Mouse (Mus musculus): Measurements from ENCODE around the gene Ftl1.
A peak's percentile ranks its signal among the peaks of the same experiment; 100 is the strongest.
"Not testable (repeated sequence)": the region's sequence is repeated elsewhere in the genome, so short reads cannot be mapped to it uniquely, and the experiment has no call there.

Gene Ftl1

DNA sequence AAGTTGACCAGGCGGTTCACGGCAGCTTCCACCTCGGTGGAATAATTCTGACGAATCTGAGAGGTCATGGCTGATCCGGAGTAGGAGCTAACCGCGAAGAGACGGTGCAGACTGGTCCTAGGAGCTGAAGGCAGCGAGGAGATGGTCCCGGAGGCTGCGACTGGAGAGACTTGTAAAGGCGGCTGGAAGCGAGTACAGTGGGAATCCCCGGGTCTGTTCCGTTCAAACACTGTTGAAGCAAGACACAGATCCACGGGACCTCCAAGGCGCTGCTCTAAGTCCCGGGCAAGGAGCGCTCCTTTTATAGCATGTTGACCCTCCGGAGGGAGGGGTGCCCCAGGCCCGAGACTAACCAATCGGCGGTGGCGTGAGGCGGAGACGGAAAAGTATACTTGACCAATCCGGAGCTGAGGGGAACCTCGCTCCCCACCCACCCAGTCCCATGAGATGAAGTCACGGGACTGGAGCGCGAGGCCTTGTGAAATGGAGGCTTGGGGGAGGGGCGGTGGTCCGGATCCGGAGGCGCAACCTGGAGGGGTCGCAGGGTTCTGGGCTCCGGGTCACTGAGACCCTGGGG, at the start of gene Ftl1:
Gene Ftl1, minus strand, starts transcription at position 321 of the 577 bp plus-strand sequence.
- peak; percentile 99 for DNase-seq (ENCODE audit: low spot score)

DNA sequence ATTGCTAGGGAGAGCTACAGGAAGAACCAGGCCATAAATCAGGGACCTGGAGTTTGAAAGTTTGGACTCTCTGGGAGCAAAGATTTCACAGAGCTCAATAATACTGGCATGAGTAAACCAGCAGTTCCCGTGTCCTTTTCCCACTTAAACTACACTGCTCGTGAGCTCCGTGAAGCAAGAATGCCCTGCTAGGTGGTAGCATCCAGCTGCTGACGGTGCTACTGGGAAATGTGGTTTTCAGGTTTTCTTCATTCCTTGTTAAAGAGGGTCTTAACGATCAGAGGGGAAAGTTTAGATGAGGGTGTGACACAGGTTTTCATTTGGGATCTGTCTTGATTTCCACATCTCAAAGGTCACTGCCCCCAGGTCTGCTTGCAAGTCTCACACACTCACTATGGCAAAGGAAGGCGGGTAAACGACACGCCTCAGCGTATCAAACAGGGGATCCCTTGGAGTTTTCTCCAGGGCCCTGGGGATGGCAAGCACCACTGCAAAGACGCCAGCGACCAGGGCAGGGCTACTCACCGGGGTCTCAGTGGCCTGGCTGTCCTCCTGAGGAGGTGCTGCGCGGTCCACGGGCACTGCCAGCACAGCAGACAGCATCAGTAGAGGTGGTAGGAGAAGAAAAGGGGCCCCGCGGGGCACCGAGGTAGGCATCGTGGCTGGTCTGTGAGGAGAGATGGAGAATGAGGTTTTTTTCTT, 49.6 kb upstream of the Ftl1 start:
- no peak for DNase-seq (ENCODE audit: low spot score)

DNA sequence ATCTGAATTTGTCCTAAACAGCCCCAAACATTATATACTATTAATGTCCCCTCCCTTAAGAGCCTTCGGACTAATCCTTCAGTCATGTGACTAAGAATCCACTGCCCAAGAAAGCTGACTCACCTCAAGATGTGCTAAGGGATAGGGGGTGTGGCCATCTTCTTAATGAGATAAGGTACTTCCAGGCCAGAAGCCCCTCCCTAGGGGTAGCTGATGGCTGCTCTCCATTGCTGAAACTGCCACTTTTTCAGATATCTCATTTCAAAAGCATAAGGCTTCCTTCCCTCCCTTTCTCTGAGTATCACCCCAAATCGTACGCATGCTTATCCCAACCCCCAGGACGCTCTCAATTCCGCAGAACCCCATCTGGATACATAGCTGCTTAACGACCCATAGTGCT, 48.9 kb upstream of the Ftl1 start:
- DNase-seq (ENCODE audit: low spot score), result no peak

DNA sequence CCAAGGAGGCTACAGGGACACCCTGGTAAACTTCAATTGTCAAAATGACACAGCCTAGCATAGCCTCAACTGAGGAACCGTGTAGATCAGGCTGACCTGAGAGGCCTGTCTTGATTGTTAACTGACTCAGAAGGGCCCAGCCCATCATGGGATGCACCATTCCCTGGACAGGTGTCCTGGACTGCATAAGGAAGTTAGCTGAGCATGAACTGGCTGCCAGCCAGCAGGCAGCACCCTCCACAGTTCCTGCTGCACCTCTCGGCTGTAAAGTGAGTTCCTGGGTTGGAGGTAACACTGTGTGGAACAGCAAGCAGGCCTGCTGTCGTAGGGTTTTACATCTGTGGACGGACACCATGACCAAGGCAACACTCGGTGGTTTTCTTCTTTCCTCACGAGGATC, 47.9 kb upstream of the Ftl1 start:
- DNase-seq (ENCODE audit: low spot score), result no peak

DNA sequence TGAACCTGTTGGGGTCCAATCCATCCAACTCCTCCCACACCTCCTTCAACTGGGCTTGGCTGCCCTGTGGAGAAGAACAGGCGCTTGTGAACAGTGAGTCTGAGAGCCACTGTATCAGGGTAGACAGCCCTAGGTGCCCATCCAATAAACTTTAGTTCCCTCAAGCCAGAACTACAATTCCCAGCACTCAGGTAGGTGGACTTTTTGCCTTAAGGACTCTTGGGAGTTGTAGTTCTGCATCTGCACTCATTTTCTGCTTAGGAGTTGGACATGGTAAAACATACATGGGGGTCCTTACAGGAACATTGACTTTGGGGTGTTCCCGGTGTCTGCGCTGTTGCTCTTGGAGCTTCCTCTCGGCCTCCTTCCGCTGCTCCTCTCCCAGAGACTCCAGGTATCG, 38.7 kb upstream of the Ftl1 start:
- no peak for DNase-seq (ENCODE audit: low spot score)

DNA sequence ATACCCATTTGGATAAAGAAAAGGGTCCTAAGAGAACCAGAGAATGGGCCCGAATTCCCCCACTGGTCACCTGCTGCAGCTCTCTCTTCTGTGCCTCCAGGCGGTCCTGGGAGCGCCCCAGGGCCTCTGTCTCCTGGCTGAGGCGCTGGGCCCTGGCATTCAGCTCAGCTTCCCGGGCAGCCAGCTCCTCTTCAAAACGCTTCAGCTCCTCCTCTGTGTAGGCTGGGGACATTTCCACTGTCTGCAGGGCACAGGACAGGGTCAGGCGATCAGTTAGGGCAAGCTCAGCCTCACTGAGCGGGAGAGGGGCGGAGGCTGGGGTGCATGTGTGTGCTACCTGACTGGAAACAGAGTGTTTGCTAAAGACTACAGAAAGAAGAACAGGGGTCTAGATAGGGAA, 34.9 kb upstream of the Ftl1 start:
- no peak for DNase-seq (ENCODE audit: low spot score)

DNA sequence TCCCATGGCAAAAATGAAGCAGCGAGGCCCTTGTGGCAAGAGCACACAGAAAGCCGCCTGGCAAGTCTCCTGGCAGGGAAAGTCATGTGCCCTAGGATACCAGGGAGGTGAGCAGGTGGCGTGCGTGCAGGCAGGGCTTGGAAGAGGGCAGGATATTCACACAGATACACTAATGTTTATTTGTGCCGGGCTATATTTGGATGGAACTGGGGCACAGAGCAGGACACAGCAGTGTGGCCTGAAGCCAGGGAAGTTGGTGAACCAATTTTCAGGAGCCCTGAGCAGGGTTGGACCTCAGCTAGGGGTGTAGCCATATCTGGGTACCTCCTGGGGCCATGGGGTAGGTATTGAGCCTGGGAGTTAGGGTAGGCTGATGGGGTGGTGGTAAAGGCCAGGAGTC, 33.3 kb upstream of the Ftl1 start:
- no peak for DNase-seq (ENCODE audit: low spot score)

DNA sequence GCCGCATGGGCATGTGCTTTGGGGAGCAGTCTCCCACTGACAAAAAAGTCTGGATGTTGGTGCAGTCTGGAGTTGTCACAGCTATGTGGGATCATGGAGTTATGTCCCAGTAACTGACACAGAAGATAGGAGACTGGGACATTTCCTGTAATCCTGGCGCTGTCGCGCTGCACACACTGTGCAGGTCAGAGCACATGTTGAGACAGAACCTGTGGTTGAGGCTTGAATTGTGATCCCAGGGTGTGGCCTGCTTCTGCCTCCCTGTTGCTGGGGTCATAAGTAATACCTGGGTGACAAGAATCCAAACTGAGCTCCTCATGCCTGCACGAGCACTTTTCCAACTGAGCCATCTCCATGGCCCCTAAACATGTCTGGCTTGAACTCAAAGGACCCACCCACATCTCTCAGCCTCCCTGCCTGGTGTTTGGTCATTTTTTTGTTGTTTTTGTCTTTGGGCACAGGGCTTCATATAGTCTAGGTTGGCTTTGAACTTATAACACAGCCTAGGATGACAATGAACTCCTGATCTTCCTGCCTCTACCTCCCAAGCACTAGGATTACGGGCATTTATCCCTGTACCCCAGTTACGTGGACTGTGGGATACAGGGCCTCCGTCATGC, 32.7 kb upstream of the Ftl1 start:
- no peak for DNase-seq (ENCODE audit: low spot score)

DNA sequence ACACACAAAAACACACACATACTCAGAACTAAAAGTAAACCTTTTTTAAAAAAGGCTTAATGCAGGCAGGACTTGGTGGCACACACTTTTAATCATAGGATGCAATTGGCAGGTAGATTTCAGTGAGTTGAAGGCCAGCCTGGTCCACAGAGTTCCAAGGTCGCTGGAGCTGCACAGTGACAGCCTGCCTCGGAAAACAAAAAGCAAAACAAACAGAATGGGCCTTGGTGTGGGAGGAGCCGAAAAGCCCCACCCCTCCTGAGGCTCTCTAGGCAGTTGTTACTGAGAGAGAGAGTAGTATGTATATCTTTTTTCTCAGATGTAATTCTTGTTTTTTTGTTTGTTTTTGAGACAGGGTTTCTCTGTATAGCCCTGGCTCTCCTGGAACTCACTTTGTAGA, 31.6 kb upstream of the Ftl1 start:
- no peak for DNase-seq (ENCODE audit: low spot score)

DNA sequence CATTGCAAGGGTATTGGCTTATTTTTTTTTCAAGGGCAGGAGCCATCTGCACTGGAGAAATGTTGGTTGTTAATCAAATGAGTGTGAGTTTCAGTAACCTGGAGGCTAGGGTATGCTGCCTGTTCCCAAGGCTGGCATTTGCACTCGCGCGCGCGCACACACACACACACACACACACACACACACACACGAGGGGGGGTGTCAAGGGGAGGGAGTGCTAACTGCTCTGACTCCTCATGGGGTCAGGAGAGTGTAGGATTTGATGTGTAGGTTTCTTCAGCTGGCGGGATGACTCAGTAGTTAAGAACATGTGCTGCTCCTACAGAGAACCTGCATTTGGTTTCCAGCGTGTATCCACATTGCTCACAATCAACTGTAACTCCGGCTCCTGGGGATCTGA, 31.1 kb upstream of the Ftl1 start:
- DNase-seq (ENCODE audit: low spot score), result peak; percentile 44

DNA sequence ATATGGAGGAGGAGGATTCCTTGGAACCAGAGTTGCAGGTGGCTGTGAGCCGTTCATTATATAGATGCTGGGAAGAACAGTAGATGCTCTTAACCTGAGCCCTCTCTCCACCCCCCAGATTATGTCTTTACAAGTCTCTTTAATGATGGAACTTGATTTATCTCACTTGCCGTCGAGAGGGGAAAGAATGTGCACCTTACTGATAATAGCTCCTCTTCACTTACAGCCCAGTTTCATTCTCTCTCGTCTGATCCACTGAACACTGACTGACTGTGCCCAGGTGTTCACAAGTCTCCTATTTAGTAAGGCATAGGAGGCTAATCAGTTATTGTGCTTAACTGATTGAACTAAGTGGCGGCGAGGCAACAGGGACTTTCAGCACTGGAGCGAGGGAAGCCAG, 29.9 kb upstream of the Ftl1 start:
- DNase-seq (ENCODE audit: low spot score), result no peak

DNA sequence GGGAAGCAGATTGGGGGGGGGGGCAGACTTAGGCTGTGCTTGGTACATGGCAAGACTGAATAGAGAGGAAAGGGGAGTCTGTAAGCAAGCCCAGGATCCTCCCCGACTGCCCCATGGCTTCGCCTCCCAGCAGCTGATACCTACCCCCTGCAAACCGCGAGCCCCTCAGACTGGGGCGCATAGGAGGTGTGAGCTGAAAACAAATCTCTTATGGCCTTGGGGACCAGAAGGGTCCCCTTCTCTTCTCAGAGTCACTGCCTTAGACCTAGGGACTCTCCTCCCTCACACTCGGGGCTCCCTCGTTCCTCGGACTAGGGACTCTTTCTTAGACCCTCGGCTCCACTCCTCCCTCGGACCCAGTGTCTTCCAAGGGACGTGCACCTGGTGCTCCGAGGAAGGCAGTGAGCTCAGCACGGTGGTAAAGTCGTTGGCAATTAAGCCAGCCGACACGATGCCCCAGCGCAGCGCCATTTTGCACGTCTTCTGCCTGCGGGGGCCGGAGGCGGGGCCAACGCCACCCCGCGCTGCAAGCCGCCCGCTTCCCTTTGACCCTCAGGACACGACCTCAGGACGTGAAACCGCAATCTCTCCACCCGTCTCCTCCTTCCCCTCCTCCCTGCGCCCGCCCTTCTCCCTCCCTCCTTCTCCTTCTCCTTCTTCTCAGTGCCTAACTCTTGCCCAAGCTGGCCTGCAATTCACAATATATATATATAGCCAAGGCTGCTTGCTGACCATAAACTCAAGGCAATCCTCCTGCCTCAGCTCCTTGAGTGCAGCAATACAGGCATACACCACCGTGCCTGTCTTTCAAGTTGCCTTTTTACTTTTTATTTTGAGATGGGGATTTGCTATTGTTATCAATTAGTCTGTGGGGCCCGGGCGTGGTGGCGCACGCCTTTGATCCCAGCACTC, 28.9 kb upstream of the Ftl1 start, which contains the start of gene Dhdh:
Gene Dhdh, minus strand, starts transcription at position 513 of the 912 bp plus-strand sequence.
- peak; percentile 82 for DNase-seq (ENCODE audit: low spot score)

DNA sequence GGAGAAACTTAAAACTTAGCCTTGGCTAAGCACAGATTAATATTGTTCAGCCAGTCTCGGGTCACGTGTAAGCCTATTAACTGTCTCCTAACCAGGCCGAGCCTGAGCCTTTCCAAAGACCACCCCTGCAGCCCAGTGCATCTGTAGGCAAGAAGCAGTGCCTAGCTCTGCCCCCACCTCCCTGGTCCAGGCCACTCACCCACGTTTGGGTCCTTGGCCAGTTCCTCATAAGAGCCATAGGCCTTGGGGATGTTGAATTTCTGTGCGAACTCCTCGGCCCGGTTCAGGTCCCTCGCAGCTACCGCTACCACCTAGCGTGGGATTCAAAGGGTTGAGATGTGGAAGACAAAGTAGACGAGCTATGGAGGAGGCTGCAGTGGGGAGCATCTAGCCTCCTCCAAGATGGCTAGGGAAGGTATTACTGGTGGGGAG, 28.2 kb upstream of the Ftl1 start:
- peak; percentile 32 for DNase-seq (ENCODE audit: low spot score)

DNA sequence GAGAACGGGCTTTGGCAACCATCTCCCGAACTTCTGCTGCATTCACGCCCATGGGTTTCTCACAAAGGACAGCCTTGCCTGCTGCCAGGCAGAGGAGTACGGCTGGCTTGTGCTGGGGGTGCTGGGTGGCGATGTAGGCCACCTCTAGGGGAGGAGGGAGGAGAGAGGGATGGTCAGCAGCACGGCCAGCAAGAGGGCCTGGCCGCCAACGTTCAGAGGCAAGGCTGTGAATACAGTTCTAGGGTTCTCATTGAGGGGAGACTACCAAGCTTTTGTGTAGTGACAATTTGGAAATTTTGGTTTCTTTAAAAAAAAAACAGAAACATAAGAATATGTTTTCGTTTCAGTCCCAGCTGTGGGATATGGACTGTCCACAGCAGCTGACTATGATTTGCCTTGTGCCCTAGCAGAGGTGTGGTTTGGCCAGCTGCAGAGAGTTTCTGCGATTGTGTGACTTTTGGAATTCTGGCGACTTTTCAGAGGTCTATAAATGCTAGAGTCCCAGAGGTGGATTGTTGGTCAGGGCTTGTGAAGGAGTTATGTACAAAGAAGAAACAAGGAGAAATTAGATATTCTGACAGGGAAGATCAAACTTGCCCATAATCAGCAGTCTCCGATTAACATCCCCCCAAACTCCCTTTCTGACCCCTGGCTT, 27.2 kb upstream of the Ftl1 start, which contains the start of gene Gm45808:
Gene Gm45808, minus strand, starts transcription at position 51 of the 655 bp plus-strand sequence.
- DNase-seq (ENCODE audit: low spot score), result no peak

DNA sequence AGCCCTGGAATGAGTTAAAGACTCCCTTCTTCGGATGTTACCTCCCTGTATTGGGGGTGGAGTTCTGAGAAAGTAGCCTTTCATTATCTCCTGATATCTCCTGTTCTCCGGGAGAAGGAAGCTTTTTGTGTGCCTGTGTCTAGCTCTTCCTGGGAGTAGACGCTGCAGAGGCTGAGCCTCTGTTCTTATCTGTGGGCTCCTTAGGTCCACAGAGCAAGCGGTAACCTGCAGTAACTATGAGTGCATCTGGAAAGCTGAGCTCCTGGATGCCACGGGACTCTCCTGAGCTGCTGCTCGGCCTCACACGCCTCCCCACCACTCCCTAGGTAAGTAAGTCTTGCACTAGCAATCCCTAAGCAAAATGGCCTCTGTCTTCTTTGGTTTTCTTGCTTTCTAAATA, 26.5 kb upstream of the Ftl1 start:
- DNase-seq (ENCODE audit: low spot score), result no peak

DNA sequence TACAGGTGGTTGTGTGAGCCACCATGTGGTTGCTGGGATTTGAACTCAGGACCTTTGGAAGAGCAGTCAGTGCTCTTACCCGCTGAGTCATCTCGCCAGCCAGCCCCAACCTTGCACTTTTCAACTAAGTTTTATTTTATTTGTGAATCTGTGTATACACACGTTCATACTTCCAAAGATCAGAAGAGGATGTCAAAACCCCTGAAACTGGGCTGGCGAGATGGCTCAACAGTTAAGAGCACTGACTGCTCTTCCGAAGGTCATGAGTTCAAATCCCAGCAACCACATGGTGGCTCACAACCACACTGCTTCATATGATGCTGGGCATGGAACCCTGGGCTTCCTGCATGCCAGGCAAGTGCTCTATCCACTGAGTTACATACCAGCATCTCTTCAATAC, 25.3 kb upstream of the Ftl1 start:
- DNase-seq (ENCODE audit: low spot score), result not testable (repeated sequence)

DNA sequence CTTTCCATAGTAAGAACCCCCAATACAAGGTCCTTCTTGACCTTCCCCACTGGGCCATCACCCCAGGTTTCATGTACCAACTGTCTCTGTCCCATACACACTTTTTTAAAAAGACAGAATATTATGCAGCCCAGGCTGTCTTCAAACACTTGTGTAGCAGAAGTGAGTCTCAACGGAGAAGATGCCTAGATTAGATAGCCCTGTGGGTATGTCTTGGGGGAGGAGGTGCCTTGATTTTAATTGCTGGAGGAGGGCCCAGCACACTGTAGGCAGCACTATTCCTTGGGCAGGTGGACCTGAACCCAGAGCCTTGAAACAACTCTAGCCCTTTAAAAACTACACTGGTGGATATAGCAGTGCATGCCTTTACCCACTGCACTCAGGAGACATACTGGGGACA, 22.5 kb upstream of the Ftl1 start:
- no peak for DNase-seq (ENCODE audit: low spot score)

DNA sequence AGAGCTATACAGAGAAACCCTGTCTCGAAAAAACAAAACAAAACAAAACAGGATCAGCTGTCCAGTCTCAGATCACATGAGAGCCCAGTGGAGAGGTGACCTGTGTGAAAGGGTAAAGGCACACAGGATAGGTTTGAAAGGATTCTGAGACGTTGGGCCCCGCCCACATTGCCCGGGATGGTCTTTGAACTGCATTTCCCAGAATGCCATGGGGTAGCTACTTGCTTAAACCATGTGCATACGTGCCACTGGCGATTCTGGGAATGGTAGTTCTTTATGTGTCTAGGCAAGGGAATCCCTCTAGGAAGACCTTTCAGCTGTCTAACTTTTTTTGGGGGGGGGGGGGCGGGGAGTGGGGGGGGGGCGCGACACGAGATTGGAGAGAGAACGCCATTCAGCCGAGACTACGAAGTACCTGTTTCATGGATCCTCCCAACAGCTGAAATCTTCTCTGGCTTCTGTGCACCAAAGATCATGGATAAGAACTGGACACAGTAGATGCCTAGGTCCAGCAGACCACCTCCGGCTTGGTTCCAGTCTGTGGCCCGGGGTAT, 21.8 kb upstream of the Ftl1 start, which contains the start of gene Tulp2:
Gene Tulp2, plus strand, starts transcription at position 504 of the 554 bp plus-strand sequence.
- DNase-seq (ENCODE audit: low spot score), result peak; percentile 80

DNA sequence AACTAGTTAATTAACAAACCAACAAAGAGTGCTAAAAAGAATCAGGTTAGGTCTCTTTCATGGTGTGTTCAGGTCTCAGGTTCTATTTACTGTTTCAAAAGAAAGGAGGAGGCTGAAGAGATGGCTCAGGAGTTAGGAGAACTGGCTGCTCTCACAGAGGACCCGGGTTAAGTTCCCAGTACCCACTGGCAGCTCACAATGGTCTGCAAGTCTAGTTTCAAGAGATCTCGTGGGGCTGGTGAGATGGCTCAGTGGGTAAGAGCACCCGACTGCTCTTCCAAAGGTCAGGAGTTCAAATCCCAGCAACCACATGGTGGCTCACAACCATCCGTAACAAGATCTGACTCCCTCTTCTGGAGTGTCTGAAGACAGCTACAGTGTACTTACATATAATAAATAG, 20.6 kb upstream of the Ftl1 start:
- DNase-seq (ENCODE audit: low spot score), result not testable (repeated sequence)

DNA sequence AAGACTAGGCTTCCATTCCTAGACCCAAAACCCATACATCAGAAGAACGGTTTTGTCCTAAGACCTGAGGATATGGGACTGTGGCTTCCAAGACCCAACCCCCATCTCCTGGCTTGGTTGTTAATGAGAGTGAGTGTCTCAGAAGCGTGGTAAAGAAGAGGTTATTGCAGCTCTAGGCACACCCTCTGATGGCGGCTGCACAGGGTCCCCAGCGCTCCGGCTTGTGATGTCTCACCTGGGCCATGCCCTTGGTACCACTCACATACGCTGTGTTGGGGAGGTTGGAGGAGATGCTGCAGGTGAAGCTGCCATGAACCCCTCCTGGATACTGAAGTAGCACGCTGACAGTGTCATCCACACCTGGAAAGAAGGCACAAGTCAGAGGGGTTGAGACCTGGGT, 19.1 kb upstream of the Ftl1 start:
- DNase-seq (ENCODE audit: low spot score), result no peak

DNA sequence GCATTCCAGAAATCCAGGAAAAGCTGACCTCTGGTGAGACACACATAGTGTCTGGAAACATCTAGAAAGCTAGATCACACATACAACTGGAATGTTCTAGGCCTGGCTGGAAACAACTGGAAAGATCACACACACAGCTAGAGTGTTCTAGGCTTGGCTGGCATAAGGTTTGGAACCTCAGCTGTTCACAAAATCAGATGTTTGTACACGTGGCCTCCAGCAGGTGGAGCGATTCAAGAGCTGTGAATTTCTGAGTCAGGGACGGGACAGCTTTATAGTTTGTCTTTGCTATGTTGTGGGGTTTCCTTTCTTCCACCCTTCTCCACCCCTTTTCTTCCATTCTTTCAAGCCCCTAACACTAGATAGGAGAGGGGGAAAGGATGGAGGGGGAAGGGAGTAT, 17.3 kb upstream of the Ftl1 start:
- peak; percentile 80 for DNase-seq (ENCODE audit: low spot score)

Data from embryo, embryonic 10 days (tissue).